Mouse (Mus musculus) spleen, adult 2 months (tissue): Measurements from ENCODE around the gene Tnfsf15. TPM values are rescaled to one million over a fixed set of nuclear protein-coding genes. Genes with fewer than 3 reads are reported as not detected.

Source experiments
- DNase-seq, 2 experiments: peaks; one replicate each; pipeline versions ENCODE4 v3.0.0 to v3.0.0-alpha.2; 2012 to 2021; ENCODE audit warnings: low spot score in 2 of 2, low read depth in 1 of 2
- H3K27ac ChIP-seq: fragments of 200-500 bp; 2 replicates; pipeline ENCODE4 v1.5.1; 2012; ENCODE audit warnings: low read length, inconsistent platforms; ENCODE audit not compliant: insufficient read depth
- H3K27me3 ChIP-seq: fragments of 200-500 bp; 2 replicates; pipeline ENCODE4 v1.6.1; 2012; ENCODE audit warnings: mild to moderate bottlenecking, moderate library complexity, low read length, inconsistent platforms; ENCODE audit not compliant: control insufficient read depth, insufficient read depth
- H3K36me3 ChIP-seq: fragments of 200-500 bp; 2 replicates; pipeline ENCODE4 v1.6.1; 2012; ENCODE audit warnings: mild to moderate bottlenecking, low read length, inconsistent platforms; ENCODE audit not compliant: control insufficient read depth, insufficient read depth
- H3K4me1 ChIP-seq: fragments of 200-500 bp; 2 replicates; pipeline ENCODE4 v1.6.1; 2011; ENCODE audit warnings: inconsistent platforms; ENCODE audit not compliant: control insufficient read depth, insufficient read depth, insufficient read length
- H3K4me3 ChIP-seq: fragments of 200-500 bp; 2 replicates; pipeline ENCODE4 v1.5.1; 2011; ENCODE audit warnings: mild to moderate bottlenecking, inconsistent platforms; ENCODE audit not compliant: insufficient read depth, insufficient read length; ENCODE audit errors: extremely low read depth
- CTCF ChIP-seq: fragments of 200-500 bp; IDR thresholded peaks from 2 replicates; pipeline ENCODE4 v1.5.1; 2011; ENCODE audit warnings: mild to moderate bottlenecking, inconsistent platforms; ENCODE audit not compliant: insufficient read depth, insufficient read length, insufficient replicate concordance; ENCODE audit errors: extremely low read depth
- POLR2A ChIP-seq: fragments of 200-500 bp; IDR thresholded peaks from 2 replicates; pipeline ENCODE4 v1.6.1; 2011; ENCODE audit warnings: low read depth, low read length, inconsistent platforms
- WGBS: fragments of 180-500 bp; shearing (Covaris S2); methylation state at CpG from one replicate; pipeline ENCODE4 v1.1.7; 2018; 5-methylcytosine and 5-hydroxymethylcytosine counted together
- polyA plus RNA-seq: library from polyadenylated mRNA; depleted of rRNA; stranded (reverse); fragments of >200 nt; gene quantifications from 2 replicates; pipeline ENCODE4 v1.2.3, GENCODE M21; 2012

Tnfsf15 gene
- polyA plus RNA-seq, 1 experiment = 0.14 TPM

- WGBS = 73% methylated on average over 2 of the region's 2 CpGs
- H3K27me3 ChIP-seq = no peaks in the 10 kb centered on the region
- no peak overlapping the region for H3K4me3 ChIP-seq
- TF ChIP-seq CTCF (no peak), POLR2A (no peak)
- H3K4me1 ChIP-seq = no peaks in the 10 kb centered on the region
- H3K27ac ChIP-seq = no peak overlapping the region
- H3K36me3 ChIP-seq = no peaks in the 10 kb centered on the region
- no peak for DNase-seq
Observed at GRCm38 (mm10) chr4:63772514-63772913, 27.6 kb upstream of the Tnfsf15 start.

DNA sequence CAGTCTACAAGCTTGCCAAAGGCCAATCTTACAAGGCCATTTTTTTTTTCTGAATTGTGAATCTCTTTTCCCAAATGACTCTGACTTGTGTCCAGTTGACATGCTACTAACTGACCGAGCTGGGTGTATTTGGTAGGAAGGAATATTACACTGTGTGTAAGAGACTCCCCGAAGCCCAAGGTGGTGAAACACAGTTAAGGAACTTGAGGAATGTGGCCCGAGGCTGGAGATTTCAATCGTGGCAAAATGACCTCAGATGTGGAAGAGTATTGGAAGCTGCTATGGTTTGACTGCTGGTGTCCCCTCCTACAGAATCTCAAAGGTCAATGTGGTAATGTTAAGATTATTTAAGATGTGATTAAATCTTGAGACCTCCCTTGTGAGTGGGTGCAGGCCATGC is 26.4 kb upstream of the Tnfsf15 start:
- 82% methylated on average over 4 of the region's 4 CpGs for WGBS
- H3K27ac ChIP-seq = no peak overlapping the region
- H3K4me3 ChIP-seq = no peak overlapping the region
- H3K4me1 ChIP-seq = no peaks in the 10 kb centered on the region
- no peaks in the 10 kb centered on the region for H3K36me3 ChIP-seq
- H3K27me3 ChIP-seq = no peaks in the 10 kb centered on the region
- DNase-seq = no peak
- TF ChIP-seq CTCF (no peak), POLR2A (no peak)

DNA sequence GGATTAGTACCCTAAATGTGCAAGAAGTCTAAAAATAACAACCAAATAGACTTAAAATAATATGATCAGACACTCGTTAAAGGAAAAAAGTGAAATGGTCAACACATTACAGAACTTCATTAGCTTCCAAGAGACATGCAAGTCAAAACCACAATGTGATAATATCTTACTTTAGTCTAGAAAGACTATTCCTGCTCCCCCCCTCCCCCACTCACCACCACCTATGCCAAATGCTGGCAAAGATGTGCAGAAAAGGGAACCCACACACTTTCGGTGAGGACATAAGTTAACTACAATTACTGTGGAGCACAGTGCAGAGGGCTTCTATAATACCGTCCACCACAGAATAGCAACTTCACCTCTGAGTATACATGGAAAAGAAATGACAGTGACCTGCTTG is 24.2 kb upstream of the Tnfsf15 start:
- TF ChIP-seq POLR2A (no peak), CTCF (no peak)
- DNase-seq = no peak
- no peaks in the 10 kb centered on the region for H3K27me3 ChIP-seq
- WGBS = 9% methylated on average over 3 of the region's 3 CpGs
- no peak overlapping the region for H3K27ac ChIP-seq
- H3K36me3 ChIP-seq = no peaks in the 10 kb centered on the region
- H3K4me1 ChIP-seq = no peaks in the 10 kb centered on the region
- no peak overlapping the region for H3K4me3 ChIP-seq

DNA sequence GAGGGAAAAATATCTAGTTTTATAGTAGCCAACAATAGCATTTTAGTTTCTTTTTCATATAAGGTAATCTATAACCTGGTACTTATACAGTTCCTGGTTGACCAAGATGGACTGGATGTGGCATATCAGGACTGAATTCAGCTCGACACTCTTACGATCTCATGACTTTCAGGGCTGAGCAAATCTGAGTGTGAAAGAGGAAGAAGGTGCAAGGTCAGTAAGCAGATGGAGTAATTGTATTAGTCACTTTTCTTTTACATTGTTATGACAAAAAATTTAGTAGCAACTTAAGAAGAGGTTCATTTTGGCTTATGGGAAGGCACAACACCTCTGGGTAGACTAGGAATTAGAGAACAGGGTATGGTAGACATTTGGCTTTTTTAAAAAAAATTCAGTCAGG is 20.1 kb upstream of the Tnfsf15 start:
- Histone ChIP-seq H3K27me3 (no peaks in the 10 kb centered on the region), H3K36me3 (no peaks in the 10 kb centered on the region), H3K27ac (no peak overlapping the region), H3K4me3 (no peak overlapping the region), H3K4me1 (no peaks in the 10 kb centered on the region)
- TF ChIP-seq CTCF = no peak
- TF ChIP-seq POLR2A = no peak
- no peak for DNase-seq
- 35% methylated on average over 2 of the region's 2 CpGs for WGBS

DNA sequence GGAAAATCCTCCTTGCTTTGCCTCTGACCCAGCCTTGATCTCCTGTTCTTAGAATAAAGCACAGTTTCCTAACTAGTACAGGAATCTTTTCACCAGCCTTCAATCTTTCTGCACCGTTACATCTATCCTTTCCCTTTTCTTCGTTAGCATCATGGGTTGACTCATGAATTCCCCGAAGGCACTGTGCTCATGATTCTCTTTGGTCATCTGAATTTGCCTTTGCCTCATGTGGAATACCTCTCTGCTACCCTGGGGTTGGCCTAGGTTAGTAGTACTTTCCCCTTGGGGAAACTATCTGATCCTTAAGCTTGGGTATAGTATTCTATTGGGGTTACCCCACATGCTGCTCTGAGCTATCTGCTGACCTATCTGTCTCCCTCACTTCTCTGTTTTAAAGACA is 15.0 kb upstream of the Tnfsf15 start:
- H3K4me1 ChIP-seq = no peaks in the 10 kb centered on the region
- no peaks in the 10 kb centered on the region for H3K27me3 ChIP-seq
- no peak overlapping the region for H3K27ac ChIP-seq
- 93% methylated on average over 3 of the region's 3 CpGs for WGBS
- H3K36me3 ChIP-seq = no peaks in the 10 kb centered on the region
- no peak overlapping the region for H3K4me3 ChIP-seq
- no peak for DNase-seq
- TF ChIP-seq POLR2A = no peak

GRCm38 (mm10) chr4:63757527-63758154 is 12.7 kb upstream of the Tnfsf15 start:
- 74% methylated on average over 6 of the region's 6 CpGs for WGBS
- Histone ChIP-seq H3K36me3 (no peaks in the 10 kb centered on the region), H3K4me1 (no peaks in the 10 kb centered on the region), H3K4me3 (no peak overlapping the region), H3K27ac (no peak overlapping the region), H3K27me3 (no peaks in the 10 kb centered on the region)
- no peak for TF ChIP-seq POLR2A
- TF ChIP-seq CTCF = no peak
- DNase-seq = no peak

DNA sequence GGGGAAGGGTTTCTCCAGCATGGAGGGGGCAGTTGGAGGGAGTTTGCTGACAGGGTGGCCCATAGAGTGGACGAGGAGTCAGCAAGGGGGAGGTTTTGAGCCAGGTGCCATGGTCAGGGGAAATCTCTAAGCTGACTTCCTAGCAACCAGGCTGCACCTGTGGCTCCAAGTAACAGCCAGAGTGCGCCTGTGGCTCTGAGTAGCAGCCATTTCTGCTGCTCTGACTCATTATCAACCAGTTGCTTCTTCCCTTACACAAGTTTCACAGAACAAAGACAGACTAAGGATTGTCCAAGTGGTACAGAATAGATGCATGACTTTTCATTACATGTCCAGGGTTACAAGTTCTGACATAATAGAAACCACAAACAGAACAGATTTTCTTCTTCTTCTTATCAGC is 11.2 kb upstream of the Tnfsf15 start:
- no peak for DNase-seq
- 60% methylated on average over 2 of the region's 2 CpGs for WGBS
- H3K27me3 ChIP-seq = no peaks in the 10 kb centered on the region
- H3K4me1 ChIP-seq = no peaks in the 10 kb centered on the region
- TF ChIP-seq CTCF (no peak), POLR2A (no peak)
- no peak overlapping the region for H3K4me3 ChIP-seq
- no peaks in the 10 kb centered on the region for H3K36me3 ChIP-seq
- no peak overlapping the region for H3K27ac ChIP-seq
